Mouse (Mus musculus) liver, embryonic 14.5 days (tissue): ENCODE data around the gene Olfr963.

Experiments used
- CTCF ChIP-seq: IDR thresholded peaks from 2 replicates; pipeline ENCODE4 v1.5.1; 2016; ENCODE audit warnings: antibody characterized with exemption, low read depth, control low read depth
- EP300 ChIP-seq: IDR thresholded peaks from 2 replicates; pipeline ENCODE4 v1.6.1; 2016; ENCODE audit warnings: antibody characterized with exemption, low read depth

GRCm38 (mm10) chr9:39679280-39679679 is 12.3 kb downstream of the Olfr963 start:
- TF ChIP-seq CTCF, result no peak
- no peak for TF ChIP-seq EP300
